Mouse (Mus musculus) WW6 (cell line): Measurements from ENCODE around the gene Tesc.

Source experiments
- DNase-seq: peaks from one replicate; pipeline ENCODE4 v3.0.0-alpha.2; 2013; ENCODE audit warnings: low read depth, low spot score

Gene Tesc

DNA sequence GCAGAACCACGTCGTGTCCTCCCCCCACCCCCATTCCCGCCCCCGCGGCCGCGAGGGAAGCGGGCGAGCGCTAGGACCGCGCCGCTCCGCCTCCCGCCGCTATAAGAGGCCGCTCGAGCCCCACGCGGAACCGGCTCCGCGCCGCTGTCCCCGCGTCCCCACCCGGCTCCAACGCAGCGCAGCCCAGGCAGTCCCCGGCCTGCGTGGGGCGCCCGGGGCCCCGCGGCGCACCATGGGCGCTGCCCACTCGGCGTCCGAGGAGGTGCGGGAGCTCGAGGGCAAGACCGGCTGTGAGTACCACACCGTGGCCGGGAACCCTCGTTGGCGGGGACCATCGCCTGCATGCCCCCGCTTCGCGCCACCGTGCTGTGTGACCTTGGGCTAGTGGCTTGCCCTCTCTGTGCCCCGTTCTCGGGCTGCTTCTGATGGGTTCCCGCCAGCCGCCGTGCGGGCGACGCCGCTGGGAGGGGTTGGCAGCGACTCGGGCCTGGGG lies at the start of gene Tesc:
Gene Tesc (plus strand): TSS at position 46 of the 493 bp plus-strand sequence.
- DNase-seq = no peak

DNA sequence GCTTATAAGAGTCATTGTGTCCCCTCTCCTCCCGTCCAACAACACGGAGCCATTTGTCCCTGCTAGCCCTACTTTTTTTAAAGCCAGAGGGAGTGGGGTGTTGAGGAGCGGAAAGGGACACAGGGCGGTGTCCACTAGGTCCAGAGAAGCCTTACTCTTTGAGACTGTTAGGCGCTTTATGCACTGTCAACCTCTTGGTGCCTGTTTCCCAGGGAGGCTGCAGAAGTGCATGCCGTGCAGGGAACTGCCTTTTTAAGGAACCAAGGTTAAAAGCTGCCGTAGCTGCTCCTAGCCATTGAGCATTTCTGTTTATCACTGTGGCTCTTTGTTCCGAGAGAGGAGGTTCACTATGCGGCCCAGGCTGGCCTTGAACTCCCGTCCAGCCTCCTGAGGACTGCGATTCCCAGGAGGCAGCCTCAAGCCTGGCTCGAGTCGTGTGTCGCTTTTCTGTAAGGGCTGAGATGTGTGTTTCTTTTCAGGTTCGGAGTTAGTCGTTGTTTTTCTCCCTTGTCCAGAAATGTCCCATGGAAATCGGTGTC lies 49.3 kb upstream of the Tesc start:
- DNase-seq = no peak

DNA sequence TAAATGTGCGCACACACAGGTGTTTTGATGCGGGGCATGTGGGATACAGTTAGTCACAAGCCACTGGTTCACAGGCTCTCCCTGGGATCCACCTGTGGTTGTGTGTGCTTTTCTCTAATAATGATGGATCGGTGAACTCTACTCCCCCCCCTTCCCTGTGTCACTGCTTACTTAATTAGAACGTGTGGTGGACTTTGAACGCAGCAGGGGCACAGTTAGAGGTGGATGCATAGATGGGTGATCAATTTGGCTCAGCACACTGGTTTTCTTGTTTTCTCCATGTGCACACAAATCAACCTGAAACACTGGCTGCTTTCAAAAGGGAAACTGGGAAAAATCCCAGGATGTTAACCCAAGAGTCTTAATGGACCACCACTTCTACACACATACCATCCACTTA lies 48.5 kb upstream of the Tesc start:
- DNase-seq = no peak

DNA sequence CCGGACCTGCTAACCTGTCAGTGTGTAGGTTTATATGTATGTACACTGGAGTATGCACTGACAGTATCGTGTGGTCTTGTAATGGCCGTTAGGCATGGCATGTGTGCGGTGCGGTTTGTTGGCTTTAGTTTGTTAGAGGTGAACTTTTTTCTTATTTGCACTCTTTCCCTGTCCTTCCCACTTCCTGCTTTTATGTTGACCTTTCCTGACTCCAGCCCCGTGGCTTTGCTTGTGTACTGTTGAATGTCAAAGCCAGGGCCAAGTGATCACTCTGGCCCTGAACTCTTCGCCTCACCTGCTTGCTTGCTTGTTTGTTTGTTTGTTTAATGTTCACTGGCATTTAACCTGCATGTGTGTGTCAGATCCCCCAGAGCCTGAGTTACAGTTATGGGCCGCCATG lies 46.6 kb upstream of the Tesc start:
- no peak for DNase-seq

DNA sequence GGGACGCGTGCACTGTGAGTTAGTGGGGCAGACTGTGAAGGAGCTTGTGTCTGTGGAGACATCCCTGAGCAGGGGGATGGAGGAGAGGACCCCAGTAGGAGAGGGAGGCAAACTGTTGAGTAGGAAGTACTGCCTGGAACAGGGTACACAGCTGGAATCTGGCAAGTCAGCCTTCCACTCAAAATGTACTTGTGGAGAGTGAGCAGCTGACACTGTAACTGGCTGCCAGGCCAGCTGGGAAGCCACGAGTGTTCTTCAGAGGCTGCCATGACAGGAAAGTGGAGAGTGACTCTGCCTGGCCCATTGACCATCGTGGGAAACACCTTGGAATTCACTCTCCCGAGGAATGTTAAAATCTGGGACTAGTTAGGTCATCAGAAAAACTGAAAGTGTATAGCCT lies 45.6 kb upstream of the Tesc start:
- no peak for DNase-seq

DNA sequence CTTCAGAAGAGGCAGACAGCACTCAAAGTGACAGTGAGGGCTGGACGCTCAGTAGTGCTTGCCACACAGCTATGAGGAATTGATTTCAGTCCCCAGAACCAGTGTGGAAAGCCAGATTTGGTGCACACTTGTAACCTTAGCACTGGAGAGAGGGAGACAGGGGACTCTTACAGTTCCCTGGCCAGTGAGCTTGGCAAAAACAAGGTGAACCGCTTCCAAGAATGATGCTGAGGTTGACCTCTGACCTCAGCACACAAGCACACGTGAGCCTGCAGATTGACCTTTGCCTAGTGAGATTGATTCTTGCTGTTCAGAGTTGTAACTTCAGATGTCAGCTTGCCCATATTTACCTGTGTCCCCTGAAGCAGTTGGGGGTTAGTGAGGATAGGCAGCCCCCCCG lies 41.2 kb upstream of the Tesc start:
- DNase-seq = no peak

DNA sequence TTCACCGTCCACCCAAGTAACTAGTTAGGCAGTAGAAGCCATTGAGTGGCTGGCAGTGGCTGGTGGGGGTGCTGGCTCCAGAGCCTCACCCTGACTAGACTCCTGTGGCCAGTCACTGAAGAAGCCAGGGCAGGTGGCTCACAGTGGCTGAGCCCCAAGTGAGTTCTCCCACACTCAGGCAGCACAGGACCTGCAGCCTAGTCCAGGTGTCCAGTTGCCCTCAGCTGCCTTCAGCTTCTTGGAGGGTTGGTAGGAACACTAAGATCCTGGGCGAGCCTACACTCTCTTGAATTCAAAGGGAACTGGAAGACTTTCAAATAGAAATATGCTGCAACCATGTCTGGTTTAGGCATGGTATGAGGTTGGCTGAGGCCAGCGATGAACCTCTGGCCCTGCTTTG lies 39.7 kb upstream of the Tesc start:
- no peak for DNase-seq

DNA sequence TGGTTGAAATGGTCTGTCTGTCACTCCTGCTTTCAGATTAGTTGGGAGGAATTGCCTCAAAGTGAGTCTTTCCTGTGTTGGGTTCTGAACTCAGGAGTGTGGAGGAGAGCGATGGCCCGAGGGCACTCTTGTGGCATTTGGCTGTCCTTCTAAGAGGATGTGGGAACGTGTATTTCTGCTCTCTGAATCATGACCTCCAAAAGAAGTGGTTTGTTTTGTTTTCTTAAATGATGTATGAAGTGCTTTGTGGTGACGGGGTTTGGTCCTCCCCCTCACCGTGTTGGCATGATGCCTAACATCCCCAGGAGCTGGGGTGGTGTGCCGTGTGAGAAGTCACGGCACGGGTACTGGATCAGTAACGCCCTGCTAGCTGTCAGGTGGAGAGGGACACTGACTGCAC lies 39.2 kb upstream of the Tesc start:
- DNase-seq = no peak

GRCm38 (mm10) chr5:117989773-117990172 lies 37.8 kb upstream of the Tesc start:
- no peak for DNase-seq

DNA sequence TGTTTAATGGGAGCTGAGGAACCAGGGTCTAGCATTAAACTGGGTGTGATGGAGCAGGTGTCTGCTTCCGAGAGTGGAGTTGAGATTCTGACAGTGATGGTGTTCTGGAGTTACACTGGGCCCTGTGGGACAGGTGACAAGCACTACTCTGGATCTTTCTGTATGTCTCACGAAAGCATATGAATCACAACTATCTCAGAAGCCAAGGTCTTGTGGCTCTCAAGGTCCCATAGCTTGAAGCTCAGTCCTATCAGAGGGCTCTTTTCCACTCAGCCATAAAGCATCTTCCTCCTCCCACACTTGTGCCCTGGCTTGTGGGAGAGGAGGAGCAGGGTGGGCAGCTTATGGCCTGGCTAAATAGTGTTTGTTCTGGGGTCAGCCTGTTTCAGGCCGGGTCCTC lies 36.6 kb upstream of the Tesc start:
- DNase-seq = no peak

DNA sequence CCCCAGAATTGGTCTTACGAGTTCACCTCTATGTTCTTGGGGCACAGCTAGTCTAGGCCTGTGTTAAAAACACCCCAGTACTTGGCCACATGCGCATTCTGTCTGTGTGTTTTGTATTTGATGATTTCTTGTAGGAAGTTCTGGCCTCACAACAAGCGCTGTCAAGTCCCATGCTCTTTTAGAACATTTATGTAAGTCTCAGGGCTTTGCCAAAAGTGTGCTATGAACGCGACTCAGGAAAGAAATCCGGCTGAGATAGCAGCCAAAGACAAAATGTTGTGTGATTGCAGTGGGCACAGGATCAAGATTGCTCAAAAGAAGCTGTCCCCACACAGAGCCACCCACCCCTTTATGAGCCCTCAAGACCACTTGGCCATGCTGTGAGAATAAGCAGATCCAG lies 34.0 kb upstream of the Tesc start:
- no peak for DNase-seq

- DNase-seq = no peak
Observed at GRCm38 (mm10) chr5:117995372-117995901, 32.1 kb upstream of the Tesc start.

- no peak for DNase-seq
Observed at GRCm38 (mm10) chr5:117995911-117996310, 31.6 kb upstream of the Tesc start.

DNA sequence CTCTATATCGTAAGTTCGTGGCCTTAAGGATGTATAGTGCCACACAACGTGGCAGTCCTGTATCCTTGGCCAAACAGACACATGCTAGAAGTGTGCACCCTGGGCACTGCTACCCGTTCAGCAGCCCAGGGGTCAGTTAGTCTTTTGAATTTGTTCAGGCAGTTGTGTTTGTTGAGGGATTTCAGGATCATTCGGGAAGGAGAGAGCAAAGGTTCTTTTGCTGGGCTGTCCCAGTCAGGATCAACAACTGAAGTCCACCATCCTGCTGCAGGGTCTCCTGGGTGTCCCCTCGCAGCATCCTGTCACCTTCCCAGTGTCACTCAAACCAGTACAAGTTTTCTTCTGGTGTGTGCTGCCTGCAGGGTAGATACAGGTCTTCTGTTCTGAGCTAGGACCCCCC lies 31.0 kb upstream of the Tesc start:
- DNase-seq = no peak

- DNase-seq = no peak
Observed at GRCm38 (mm10) chr5:117997434-117997970, 30.0 kb upstream of the Tesc start.

DNA sequence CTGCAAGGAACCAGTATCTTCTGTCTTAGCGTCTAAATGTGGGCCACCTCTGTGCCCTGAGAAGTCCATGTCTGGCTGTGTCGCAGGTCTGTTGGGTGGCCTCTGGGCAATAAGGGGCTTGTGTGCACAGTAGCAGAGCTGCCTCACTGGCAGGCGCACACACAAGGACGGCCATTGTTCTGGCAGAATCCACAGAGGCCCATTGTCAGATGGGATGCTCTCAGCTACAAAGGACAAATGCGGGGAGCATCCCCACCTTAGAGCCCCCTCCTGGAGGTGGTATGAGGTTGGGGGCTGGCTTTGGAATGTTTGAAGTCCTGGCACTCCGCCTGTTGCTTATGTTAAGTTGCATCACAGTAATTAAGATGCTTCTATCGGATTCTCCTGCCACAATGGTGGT lies 28.5 kb upstream of the Tesc start:
- no peak for DNase-seq

DNA sequence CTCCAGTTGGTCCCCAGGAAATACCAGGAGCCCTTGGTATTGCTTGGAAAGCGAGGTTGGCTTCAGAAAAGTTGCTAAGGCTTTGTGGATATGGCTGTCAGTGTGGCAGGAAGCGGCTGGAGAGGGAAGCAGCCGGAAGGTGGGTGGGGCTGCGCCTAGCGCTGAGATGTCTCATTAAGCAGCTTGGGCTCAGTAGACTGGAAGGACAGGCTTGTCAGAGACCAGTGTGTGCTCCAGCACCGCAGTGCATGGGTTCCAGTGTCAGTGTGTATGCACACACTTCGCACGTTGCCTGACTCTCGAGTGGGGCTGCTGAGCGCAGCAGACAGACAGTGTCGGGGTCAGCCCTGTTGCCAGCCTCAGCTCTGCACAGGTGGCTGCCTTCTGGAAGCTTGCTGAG lies 28.0 kb upstream of the Tesc start:
- no peak for DNase-seq

DNA sequence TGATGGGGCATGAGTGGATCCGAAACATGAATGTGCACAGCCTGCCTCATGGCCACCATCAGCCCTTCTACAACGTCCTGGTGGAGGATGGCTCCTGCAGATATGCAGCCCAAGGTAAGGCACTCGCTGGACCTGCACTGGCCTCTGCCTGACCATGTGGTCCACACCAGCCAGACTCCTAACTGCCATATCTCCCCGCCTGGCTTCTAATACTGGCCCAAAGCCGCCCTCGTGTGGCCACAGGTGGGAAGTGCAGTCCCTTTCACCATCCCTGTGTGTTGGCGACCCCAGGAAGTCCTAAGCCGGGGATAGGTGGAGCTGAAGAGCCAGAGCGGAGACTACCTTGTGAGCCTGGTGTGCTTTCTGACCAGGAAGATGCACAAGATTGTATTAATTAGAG lies 25.5 kb upstream of the Tesc start:
- peak; percentile 29 for DNase-seq

- DNase-seq = no peak
Observed at GRCm38 (mm10) chr5:118004619-118005018, 22.9 kb upstream of the Tesc start.

DNA sequence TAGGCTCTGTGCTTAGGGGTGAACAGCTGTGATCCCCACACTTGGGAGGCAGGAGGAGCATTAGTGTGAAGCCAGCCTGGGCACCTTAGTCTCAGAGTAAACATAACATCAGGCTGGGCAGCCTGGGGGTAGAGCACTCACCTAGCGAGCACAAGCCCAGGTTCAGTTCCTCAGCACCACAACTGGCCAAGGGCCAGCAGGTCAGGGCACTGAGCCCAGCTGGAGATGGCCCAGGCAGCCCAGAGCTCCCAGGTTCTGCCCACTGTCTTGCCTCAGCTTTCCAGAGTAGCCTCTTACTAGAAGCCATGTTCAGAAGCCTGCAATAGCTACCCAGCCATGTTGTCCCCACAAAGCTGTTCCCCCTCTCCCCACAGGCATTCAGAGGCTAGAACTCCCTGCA lies 21.8 kb upstream of the Tesc start:
- DNase-seq = no peak

DNA sequence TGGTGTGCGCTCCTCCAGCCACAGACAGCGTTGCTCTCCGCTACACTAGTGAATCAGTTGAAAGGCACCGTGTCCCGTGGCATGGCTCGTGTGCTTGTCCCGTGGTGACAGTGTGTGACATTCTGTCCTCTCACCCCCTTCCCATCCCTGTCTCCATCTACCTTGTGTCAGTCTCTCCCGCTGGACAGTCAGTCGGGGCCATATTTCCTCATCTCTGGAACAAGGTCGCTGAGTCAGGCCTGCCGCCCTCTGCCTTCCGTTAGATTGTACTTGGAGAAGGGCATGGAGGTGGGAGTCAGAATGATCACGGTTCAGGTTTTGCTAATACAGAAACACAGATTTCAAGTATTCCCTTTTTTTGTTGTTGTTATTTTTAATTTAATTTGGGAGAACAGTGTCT lies 19.2 kb upstream of the Tesc start:
- DNase-seq = no peak

DNA sequence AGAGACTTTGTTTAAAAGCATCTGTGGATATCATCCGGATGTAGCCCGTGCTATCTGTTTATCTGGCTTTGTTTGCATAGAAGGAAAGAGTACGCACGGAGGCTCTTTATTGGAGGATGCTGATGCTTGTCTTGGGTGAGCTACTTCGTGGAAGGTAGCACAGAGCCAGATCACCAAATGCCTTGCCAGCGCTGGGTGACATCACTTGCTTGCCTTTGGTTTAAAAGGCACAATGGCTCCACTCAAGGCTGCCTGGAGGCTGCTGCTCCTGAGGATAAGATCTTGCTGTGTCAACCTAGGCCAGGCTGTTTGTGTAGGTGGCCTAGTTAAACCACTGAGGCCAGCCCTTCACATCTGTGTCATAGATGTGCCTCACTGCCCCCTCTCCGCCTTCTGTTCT lies 16.7 kb upstream of the Tesc start:
- no peak for DNase-seq

DNA sequence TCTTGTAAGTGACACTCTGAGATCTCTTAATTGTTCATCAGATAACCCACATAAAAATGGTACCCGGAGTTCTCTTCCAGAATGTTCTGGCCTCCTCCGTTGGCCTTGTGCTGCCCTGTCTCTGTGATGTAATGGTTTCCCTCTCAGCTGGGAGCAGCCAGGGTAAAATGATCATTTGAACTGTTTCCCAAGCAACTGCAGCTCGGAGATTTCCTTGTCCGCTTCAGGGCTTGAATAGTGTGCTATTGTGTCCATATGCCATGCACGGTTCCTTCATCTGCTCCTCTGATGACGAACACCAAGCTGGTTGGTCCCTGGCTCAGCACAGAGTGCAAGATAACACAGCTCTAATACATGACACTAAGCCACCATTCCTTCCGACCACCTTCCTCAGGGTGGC lies 15.7 kb upstream of the Tesc start:
- no peak for DNase-seq

DNA sequence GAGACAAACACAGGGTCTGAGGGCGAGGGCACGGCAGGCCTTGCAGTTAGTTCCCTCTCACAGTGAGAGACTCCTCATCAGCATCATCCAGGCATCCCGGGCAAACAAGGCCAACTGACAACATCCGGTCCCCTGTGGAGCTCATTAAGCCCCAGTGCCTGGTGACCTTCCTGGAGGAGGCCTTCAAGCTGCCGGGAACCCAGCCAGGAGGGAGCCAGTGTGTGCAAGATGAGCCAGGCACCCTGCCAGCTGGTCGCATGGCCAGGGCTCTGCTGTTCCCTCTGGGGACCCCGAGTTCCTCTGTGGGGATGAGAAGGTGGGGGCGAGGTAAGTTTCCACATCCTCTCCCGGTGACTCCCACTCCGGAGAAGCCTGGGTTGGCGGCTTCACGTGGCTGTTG lies 12.5 kb upstream of the Tesc start:
- DNase-seq = no peak
